Mouse (Mus musculus): Measurements from ENCODE around the gene Bcam. TPM values are rescaled to one million over a fixed set of nuclear protein-coding genes. Genes with fewer than 3 reads are reported as not detected.

Bcam gene
- polyA plus RNA-seq (2012): 0.26 and 0.36 TPM in 2 replicates

DNA sequence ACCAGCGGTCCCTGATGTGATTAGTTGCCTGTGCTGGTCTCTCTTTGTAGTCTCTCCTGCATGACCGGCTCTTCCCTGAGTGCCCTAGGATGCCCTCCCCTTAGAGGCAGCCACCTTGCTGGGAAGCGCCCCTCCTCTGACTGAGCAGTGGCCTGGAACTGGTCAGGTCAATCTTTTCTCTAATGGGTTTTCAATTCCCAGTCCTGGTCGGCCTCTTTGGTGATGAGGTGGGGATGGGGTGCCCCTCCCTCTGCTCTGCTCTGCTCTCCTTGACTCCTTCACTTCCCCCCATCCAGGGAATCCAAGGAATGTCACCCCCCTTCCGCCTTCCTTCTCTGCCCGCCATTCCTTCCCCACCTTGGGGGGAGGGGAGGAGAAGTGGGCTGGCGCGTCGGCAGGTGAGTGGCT lies at the start of gene Bcam:
Gene Bcam, minus strand, starts transcription at position 33 of the 408 bp plus-strand sequence.

GRCm38 (mm10) chr7:19796697-19797588 lies 26.1 kb upstream of the Bcam start, which contains the start of gene Cblc:
Gene Cblc (minus strand): TSS chr7:19796809.

DNA sequence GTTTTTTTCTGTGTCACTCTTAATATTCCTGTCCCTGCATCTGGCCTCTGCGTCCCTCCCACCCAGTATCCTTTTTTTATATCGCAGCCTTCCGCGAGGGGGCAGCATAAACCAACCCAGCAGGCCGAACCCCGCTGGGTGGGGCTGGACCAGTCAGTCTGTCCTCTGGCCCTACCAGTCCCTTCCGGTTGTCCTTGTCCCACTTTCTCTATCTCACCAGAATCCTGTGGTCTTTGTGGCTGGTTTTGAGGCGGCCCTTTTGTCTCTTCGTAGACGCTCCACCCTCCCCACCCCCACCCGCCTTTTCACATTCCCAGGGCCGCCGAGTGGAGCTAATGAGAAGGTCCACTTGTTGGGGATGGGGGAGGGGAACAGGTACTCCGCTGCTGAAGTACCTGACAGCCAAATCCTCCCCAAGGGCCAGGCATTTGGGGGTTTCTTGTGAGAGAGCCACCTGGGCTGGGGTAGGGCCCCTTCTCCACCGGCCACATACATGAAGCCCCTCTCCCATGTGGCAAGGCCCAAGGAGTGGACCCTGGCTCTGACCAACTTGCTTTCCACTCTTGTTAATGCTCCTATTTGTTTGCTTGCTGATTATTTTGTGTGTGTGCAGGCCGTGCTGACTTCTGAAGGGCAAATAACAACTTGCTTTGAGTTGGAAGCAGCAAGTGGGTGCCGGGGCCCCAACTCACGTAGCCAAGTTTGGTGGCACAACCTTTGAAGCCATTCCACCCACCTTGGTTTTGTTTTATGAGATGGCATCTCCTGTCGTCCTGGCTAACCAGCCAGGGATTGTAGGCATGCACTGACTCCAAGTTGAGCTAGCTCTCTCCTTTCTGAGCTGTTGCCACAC lies 20.4 kb downstream of the Bcam start, which contains the start of gene Nectin2:
Gene Nectin2, minus strand, starts transcription at position 267 of the 853 bp plus-strand sequence.

DNA sequence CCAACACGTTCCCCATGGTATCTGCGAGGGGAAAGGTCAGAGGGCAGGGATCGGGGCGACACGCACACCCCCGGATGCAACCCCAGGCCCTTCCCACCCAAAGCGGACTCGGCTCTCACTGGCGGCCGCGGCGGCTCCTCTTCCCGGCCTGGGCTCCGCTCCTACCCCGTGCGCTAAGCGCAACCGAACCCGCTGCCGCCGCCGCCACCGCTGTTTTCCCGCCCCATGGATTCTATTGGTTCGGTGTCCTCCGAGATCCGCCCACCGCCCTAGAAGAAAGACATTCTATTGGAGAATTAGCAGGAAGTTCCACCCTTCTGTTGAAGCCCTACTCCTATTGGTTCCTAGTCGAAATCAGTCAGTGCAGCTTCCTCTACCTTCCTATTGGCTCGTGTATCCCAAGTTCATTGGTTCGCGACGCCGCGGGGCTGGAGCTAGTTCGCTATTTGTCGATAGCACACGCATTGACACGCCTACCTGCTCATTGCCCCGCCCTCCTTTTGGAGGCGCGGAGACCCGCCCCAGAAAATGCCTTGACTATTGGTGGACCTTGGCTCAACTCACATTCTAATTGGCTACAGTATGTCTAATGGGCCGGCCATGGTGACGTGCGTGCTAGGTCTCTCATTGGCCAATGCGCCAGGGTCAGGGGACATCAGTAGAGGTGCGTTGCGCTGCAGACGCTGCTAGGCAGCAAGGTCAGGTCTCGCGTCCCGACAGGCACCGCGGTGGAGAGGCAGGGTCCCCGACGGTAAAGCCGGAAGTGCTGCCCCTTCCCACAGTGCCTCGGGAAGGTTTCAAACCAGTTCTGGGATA lies 55.4 kb downstream of the Bcam start, which contains the start of gene Tomm40:
Gene Tomm40, minus strand, starts transcription at position 200 of the 816 bp plus-strand sequence.

Other genes with a start within 250 kb of the Bcam start
- 109 and 133 TPM in 2 replicates for gene Ppp1r37, start 207.9 kb downstream of the Bcam start, polyA plus RNA-seq (2012)
- 28.5 and 30.1 TPM in 2 replicates for gene Zfp296, start 193.7 kb downstream of the Bcam start, polyA plus RNA-seq (2012)
- gene Gemin7, start 193.4 kb downstream of the Bcam start, polyA plus RNA-seq (2012): 60.2 and 61.0 TPM in 2 replicates
- gene Clasrp, start 166.5 kb downstream of the Bcam start, polyA plus RNA-seq (2012): 150 and 199 TPM in 2 replicates
- 15.2 and 16.3 TPM in 2 replicates for gene Relb, start 141.6 kb downstream of the Bcam start, polyA plus RNA-seq (2012)
- 108 and 122 TPM in 2 replicates for gene Clptm1, start 106.0 kb downstream of the Bcam start, polyA plus RNA-seq (2012)
- gene Apoc2, start 93.1 kb downstream of the Bcam start, polyA plus RNA-seq (2012): 1.3 and 1.8 TPM in 2 replicates
- gene Gm44805, start 89.6 kb downstream of the Bcam start, polyA plus RNA-seq (2012): not detected in 2 replicates
- not detected in 2 replicates for gene Apoc4, start 89.5 kb downstream of the Bcam start, polyA plus RNA-seq (2012)
- 3.4 and 3.7 TPM in 2 replicates for gene Apoc1, start 78.4 kb downstream of the Bcam start, polyA plus RNA-seq (2012)
- 667 and 1,153 TPM in 2 replicates for gene Apoe, start 71.8 kb downstream of the Bcam start, polyA plus RNA-seq (2012)
- 221 and 229 TPM in 2 replicates for gene Tomm40, start 55.6 kb downstream of the Bcam start, polyA plus RNA-seq (2012)
- gene Nectin2, start 20.5 kb downstream of the Bcam start, polyA plus RNA-seq (2012): 3.4 and 5.9 TPM in 2 replicates
- not detected in 2 replicates for gene Cblc, start 25.8 kb upstream of the Bcam start, polyA plus RNA-seq (2012)
- gene Bcl3, start 51.8 kb upstream of the Bcam start, polyA plus RNA-seq (2012): 61.6 and 97.1 TPM in 2 replicates
- not detected in 2 replicates for gene Gm19345, start 81.0 kb upstream of the Bcam start, polyA plus RNA-seq (2012)
- gene Ceacam16, start 90.3 kb upstream of the Bcam start, polyA plus RNA-seq (2012): 0.83 and 1.3 TPM in 2 replicates
- not detected in 2 replicates for gene Ceacam19, start 116.9 kb upstream of the Bcam start, polyA plus RNA-seq (2012)
- 1.8 and 1.9 TPM in 2 replicates for gene Pvr, start 150.1 kb upstream of the Bcam start, polyA plus RNA-seq (2012)
- gene Igsf23, start 179.7 kb upstream of the Bcam start, polyA plus RNA-seq (2012): 0.04 TPM in 1 of 2 replicates, not detected in the other
- gene Ceacam20, start 194.4 kb upstream of the Bcam start, polyA plus RNA-seq (2012): not detected in 2 replicates
- not detected in 2 replicates for gene Nlrp9b, start 220.4 kb upstream of the Bcam start, polyA plus RNA-seq (2012)